Comparison of ENCODE assay signal across 8 mouse cellular contexts in the genomic region with DNA sequence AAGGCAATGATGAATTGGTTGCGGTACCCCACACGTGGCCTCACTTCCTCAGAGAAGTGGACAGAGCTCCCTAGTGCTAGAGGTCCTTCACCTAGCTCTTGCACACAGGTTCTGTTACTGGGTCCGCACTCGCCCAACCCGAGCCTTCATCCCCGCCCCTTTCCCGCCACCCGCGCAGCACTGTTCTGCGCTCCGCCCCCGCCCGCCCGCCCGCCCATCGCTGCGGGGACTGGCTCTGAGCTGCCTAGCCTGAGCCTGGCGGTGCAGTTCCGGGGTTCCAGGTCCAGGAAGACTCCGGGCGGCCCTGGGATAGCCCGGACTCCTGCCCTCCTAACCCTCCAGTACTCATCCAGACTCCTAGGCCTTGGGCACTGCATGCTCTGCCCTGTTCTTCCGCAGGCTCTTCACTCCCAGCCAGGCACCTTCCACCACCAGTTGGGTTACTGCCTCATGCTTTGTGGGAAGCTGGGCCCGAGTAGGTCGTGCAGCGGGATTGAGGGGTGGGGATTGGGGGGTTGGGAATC.
DNase-seq lines count a peak whose midpoint lies in the region; ATAC-seq and TF ChIP-seq lines count a peak whose summit lies in the region.

No protein-coding gene starts in this region.

- H3K4me2 ChIP-seq in hindbrain, embryonic 15.5 days: peak overlapping the region; percentile 86

- intact Hi-C loops in left cerebral cortex, adult 2 months (cut with DNase I): loop anchor here (2.0 to 10.0 kb wide), 5 partner anchors 70 to 727 kb away; no protein-coding TSS in a partner anchor

- peak overlapping the region; percentile 54 for H3K4me3 ChIP-seq in hindbrain, embryonic 15.5 days
- H3K4me3 ChIP-seq in left cerebral cortex, adult 2 months: peak overlapping the region; percentile 59

- no peaks in the 10 kb centered on the region for H3K27me3 ChIP-seq in hindbrain, embryonic 15.5 days

- no peaks in the 10 kb centered on the region for H3K9me3 ChIP-seq in hindbrain, embryonic 15.5 days

- no peak for TF ChIP-seq CTCF in left cerebral cortex, adult 2 months (IDR thresholded peaks at IDR 0.05)

- no peaks in the 10 kb centered on the region for H3K36me3 ChIP-seq in hindbrain, embryonic 15.5 days

- no peak overlapping the region for H3K27ac ChIP-seq in hindbrain, embryonic 15.5 days (replicated peaks)
- peak overlapping the region; percentile 86 for H3K27ac ChIP-seq in left cerebral cortex, adult 2 months

- WGBS in hindbrain, embryonic 15.5 days: 25% methylated on average over 20 of the region's 26 CpGs

- H3K9ac ChIP-seq in hindbrain, embryonic 15.5 days: peak overlapping the region; percentile 45

- ATAC-seq in frontal cortex, adult (ENCODE audit: low TSS enrichment): peak; percentile 66
- ATAC-seq in hindbrain, embryonic 15.5 days (ENCODE audit: low FRiP score, low read depth): peak; percentile 94

- DNase-seq in NIH3T3 (ENCODE audit: low read depth): peak; percentile 74
- peak; percentile 54 for DNase-seq in cerebellum, adult 8-10 months
- peak; percentile 38 to 46 for DNase-seq in left cerebral cortex, adult 2 months (ENCODE audit: extremely low spot score in 1 of 2, low spot score in 2 of 2)
- DNase-seq in lung, postnatal 4 days: peak; percentile 46 to 50
- peak; percentile 52 for DNase-seq in retina, postnatal 1 day
- DNase-seq in urinary bladder, postnatal 14 days (ENCODE audit: low spot score): peak; percentile 55

- H3K4me1 ChIP-seq in hindbrain, embryonic 15.5 days (replicated peaks): no peaks in the 10 kb centered on the region
